Mouse (Mus musculus): ENCODE measurements around the gene R3hdm1.

Gene R3hdm1

DNA sequence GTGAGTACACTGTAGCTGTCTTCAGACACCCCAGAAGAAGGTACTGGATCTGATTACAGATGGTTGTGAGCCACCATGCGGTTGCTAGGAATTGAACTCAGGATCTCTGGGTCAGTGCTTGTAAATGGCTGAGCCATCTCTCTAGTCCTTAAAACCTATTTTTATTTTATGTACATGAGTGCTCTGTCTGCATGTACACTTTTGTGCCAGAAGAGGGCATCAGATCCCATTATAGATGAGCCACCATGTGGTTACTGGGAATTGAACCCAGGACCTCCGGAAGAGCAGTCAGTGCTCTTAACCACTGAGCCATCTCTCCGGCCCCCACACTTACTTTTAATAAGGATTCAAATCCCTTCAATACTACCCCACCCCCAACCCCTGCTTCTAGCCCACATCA lies 179.8 kb downstream of the R3hdm1 start:
- no peak for DNase-seq (ENCODE audit: low read depth, low spot score)

DNA sequence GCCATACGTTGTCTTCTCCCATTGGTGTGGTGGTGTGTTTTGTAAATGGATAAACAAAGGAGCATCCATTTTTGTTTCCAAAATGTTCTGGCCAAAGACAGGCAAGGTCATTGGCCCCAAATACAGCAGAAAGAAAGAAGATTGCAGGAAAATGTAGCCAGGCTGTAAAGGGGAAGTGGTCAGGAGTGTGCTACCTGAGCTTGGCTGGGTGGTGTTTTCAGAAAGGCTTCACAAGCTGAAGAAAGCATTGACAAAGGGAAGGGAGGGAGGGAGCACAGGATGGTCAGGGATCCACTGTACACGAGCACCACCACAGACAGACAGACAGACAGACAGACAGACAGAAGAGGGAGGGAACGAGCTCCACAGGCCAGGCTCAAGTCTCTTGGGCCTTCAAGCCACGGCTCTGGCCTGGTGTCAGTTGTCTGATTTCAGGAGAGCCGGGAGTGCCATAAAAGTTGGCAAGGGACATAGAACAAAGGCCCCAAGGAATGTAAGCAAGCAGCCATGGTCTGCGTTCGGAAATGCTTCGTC lies 181.1 kb downstream of the R3hdm1 start:
- DNase-seq (ENCODE audit: low read depth, low spot score): no peak

DNA sequence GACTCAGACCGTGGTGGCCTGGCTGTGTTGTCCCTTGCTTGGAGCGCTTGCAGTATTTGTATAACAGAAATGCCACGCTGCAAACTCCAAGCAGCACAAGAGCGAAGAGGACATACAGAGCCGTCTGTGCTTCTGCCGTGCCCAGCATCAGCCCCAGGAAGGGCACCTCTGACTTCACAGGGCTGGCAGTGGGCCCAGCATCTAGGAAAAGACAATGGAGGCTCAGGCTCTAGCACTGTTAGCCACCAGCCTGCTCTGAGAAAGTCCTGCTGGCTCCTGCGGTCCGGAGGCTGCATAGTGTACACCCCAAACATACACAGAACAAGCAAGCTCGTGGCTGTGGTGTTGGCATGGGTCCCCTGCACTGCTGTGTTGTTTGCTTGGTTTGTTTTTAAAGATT lies 182.0 kb downstream of the R3hdm1 start:
- no peak for DNase-seq (ENCODE audit: low read depth, low spot score)

All from mesoderm, embryonic 11.5 days (tissue).